Mouse (Mus musculus): Measurements from ENCODE around the gene Tm9sf2. TPM values are rescaled to one million over a fixed set of nuclear protein-coding genes. Genes with fewer than 3 reads are reported as not detected.

Gene Tm9sf2
- polyA plus RNA-seq, 1 experiment, result 64.1 TPM

- H3ac ChIP-seq (ENCODE audit: control insufficient read depth, insufficient read length), result peak overlapping the region; percentile 19
- H3K27me3 ChIP-seq (ENCODE audit: control insufficient read depth, insufficient read depth, insufficient read length), result no peaks in the 10 kb centered on the region
- H3K79me2 ChIP-seq (ENCODE audit: control insufficient read depth, insufficient read depth), result no peaks in the 10 kb centered on the region
- TF ChIP-seq SRF (IDR thresholded peaks at IDR 0.05; ENCODE audit: control insufficient read depth, insufficient read length, low read depth) (peak; percentile 3), REST (IDR thresholded peaks at IDR 0.05; ENCODE audit: insufficient read depth, insufficient read length) (no peak)
- H3K4me2 ChIP-seq (ENCODE audit: low read depth), result peak overlapping the region; percentile 84
- H3K36me3 ChIP-seq (ENCODE audit: control insufficient read depth, insufficient read depth), result no peaks in the 10 kb centered on the region
- peak overlapping the region; percentile 53 for H3K4me3 ChIP-seq
Observed at GRCm38 (mm10) chr14:122181815-122182157, 74.9 kb downstream of the Tm9sf2 start.

GRCm38 (mm10) chr14:122182220-122182619 is 75.4 kb downstream of the Tm9sf2 start:
- H3K27me3 ChIP-seq (ENCODE audit: control insufficient read depth, insufficient read depth, insufficient read length), result no peaks in the 10 kb centered on the region
- TF ChIP-seq TCF12 (IDR thresholded peaks at IDR 0.05; ENCODE audit: insufficient read depth, poor library complexity, severe bottlenecking), result no peak
- no peak for TF ChIP-seq CEBPB (IDR thresholded peaks at IDR 0.05; ENCODE audit: insufficient read depth, poor library complexity, severe bottlenecking)
- no peak for TF ChIP-seq REST (IDR thresholded peaks at IDR 0.05; ENCODE audit: insufficient read depth, insufficient read length)
- TF ChIP-seq MYOD1 (IDR thresholded peaks at IDR 0.05; ENCODE audit: control insufficient read depth in 1 of 3, insufficient read length in 2 of 3, low read depth in 2 of 3), result no peak
- TF ChIP-seq USF1 (IDR thresholded peaks at IDR 0.05; ENCODE audit: low read depth), result no peak
- no peak for TF ChIP-seq POLR2AphosphoS2 (IDR thresholded peaks at IDR 0.05; ENCODE audit: insufficient read length, low read depth)
- TF ChIP-seq MYOG (IDR thresholded peaks at IDR 0.05; ENCODE audit: control insufficient read depth in 1 of 3, insufficient read depth in 1 of 3, insufficient read length in 2 of 3, low read depth in 2 of 3), result no peak
- TF ChIP-seq E2F4 (IDR thresholded peaks at IDR 0.05; ENCODE audit: insufficient read depth), result no peak
- no peak for TF ChIP-seq SRF (IDR thresholded peaks at IDR 0.05; ENCODE audit: control insufficient read depth, insufficient read length, low read depth)
- TF ChIP-seq TCF3 (IDR thresholded peaks at IDR 0.05; ENCODE audit: insufficient read length, low read depth), result no peak
- no peak for TF ChIP-seq MAX (IDR thresholded peaks at IDR 0.05; ENCODE audit: low read depth)
- no peak for TF ChIP-seq POLR2A (IDR thresholded peaks at IDR 0.05; ENCODE audit: insufficient read length, low read depth)
- no peaks in the 10 kb centered on the region for H3K36me3 ChIP-seq (ENCODE audit: control insufficient read depth, insufficient read depth)
- H3K4me2 ChIP-seq (ENCODE audit: low read depth), result peak overlapping the region; percentile 84
- H3ac ChIP-seq (ENCODE audit: control insufficient read depth, insufficient read length), result peak overlapping the region; percentile 19
- H3K4me3 ChIP-seq, result peak overlapping the region; percentile 53
- H3K79me2 ChIP-seq (ENCODE audit: control insufficient read depth, insufficient read depth), result no peaks in the 10 kb centered on the region

GRCm38 (mm10) chr14:122183974-122184373 is 77.1 kb downstream of the Tm9sf2 start:
- H3K4me2 ChIP-seq (ENCODE audit: low read depth), result peak overlapping the region; percentile 5
- TF ChIP-seq TCF12 (IDR thresholded peaks at IDR 0.05; ENCODE audit: insufficient read depth, poor library complexity, severe bottlenecking), result no peak
- H3K79me2 ChIP-seq (ENCODE audit: control insufficient read depth, insufficient read depth), result no peaks in the 10 kb centered on the region
- H3K4me3 ChIP-seq, result no peak overlapping the region
- no peaks in the 10 kb centered on the region for H3K36me3 ChIP-seq (ENCODE audit: control insufficient read depth, insufficient read depth)
- no peaks in the 10 kb centered on the region for H3K27me3 ChIP-seq (ENCODE audit: control insufficient read depth, insufficient read depth, insufficient read length)
- H3ac ChIP-seq (ENCODE audit: control insufficient read depth, insufficient read length), result no peak overlapping the region

- Histone ChIP-seq H3K79me2 (ENCODE audit: control insufficient read depth, insufficient read depth) (no peaks in the 10 kb centered on the region), H3K36me3 (ENCODE audit: control insufficient read depth, insufficient read depth) (no peaks in the 10 kb centered on the region), H3K4me3 (no peak overlapping the region), H3K4me2 (ENCODE audit: low read depth) (no peak overlapping the region), H3K27me3 (ENCODE audit: control insufficient read depth, insufficient read depth, insufficient read length) (no peaks in the 10 kb centered on the region), H3ac (ENCODE audit: control insufficient read depth, insufficient read length) (no peak overlapping the region)
- TF ChIP-seq POLR2A (IDR thresholded peaks at IDR 0.05; ENCODE audit: insufficient read length, low read depth) (no peak), MAX (IDR thresholded peaks at IDR 0.05; ENCODE audit: low read depth) (no peak), E2F4 (IDR thresholded peaks at IDR 0.05; ENCODE audit: insufficient read depth) (no peak), MYOD1 (IDR thresholded peaks at IDR 0.05; ENCODE audit: control insufficient read depth in 1 of 3, insufficient read length in 2 of 3, low read depth in 2 of 3) (no peak), TCF12 (IDR thresholded peaks at IDR 0.05; ENCODE audit: insufficient read depth, poor library complexity, severe bottlenecking) (no peak), CEBPB (IDR thresholded peaks at IDR 0.05; ENCODE audit: insufficient read depth, poor library complexity, severe bottlenecking) (no peak), SRF (IDR thresholded peaks at IDR 0.05; ENCODE audit: control insufficient read depth, insufficient read length, low read depth) (no peak), POLR2AphosphoS2 (IDR thresholded peaks at IDR 0.05; ENCODE audit: insufficient read length, low read depth) (no peak), TCF3 (IDR thresholded peaks at IDR 0.05; ENCODE audit: insufficient read length, low read depth) (no peak), MYOG (IDR thresholded peaks at IDR 0.05; ENCODE audit: control insufficient read depth in 1 of 3, insufficient read depth in 1 of 3, insufficient read length in 2 of 3, low read depth in 2 of 3) (no peak), REST (IDR thresholded peaks at IDR 0.05; ENCODE audit: insufficient read depth, insufficient read length) (no peak), USF1 (IDR thresholded peaks at IDR 0.05; ENCODE audit: low read depth) (no peak)
Observed at GRCm38 (mm10) chr14:122188250-122188649, 81.4 kb downstream of the Tm9sf2 start.

GRCm38 (mm10) chr14:122189901-122190300 is 83.1 kb downstream of the Tm9sf2 start:
- Histone ChIP-seq H3K4me3 (no peak overlapping the region), H3K36me3 (ENCODE audit: control insufficient read depth, insufficient read depth) (no peaks in the 10 kb centered on the region), H3K27me3 (ENCODE audit: control insufficient read depth, insufficient read depth, insufficient read length) (no peaks in the 10 kb centered on the region), H3K79me2 (ENCODE audit: control insufficient read depth, insufficient read depth) (no peaks in the 10 kb centered on the region), H3ac (ENCODE audit: control insufficient read depth, insufficient read length) (no peak overlapping the region), H3K4me2 (ENCODE audit: low read depth) (no peak overlapping the region)
- no peak for TF ChIP-seq CEBPB (IDR thresholded peaks at IDR 0.05; ENCODE audit: insufficient read depth, poor library complexity, severe bottlenecking)
- TF ChIP-seq MYOD1 (IDR thresholded peaks at IDR 0.05; ENCODE audit: control insufficient read depth in 1 of 3, insufficient read length in 2 of 3, low read depth in 2 of 3), result no peak
- no peak for TF ChIP-seq TCF12 (IDR thresholded peaks at IDR 0.05; ENCODE audit: insufficient read depth, poor library complexity, severe bottlenecking)
- TF ChIP-seq USF1 (IDR thresholded peaks at IDR 0.05; ENCODE audit: low read depth), result no peak
- no peak for TF ChIP-seq POLR2AphosphoS2 (IDR thresholded peaks at IDR 0.05; ENCODE audit: insufficient read length, low read depth)
- TF ChIP-seq MYOG (IDR thresholded peaks at IDR 0.05; ENCODE audit: control insufficient read depth in 1 of 3, insufficient read depth in 1 of 3, insufficient read length in 2 of 3, low read depth in 2 of 3), result no peak
- no peak for TF ChIP-seq TCF3 (IDR thresholded peaks at IDR 0.05; ENCODE audit: insufficient read length, low read depth)
- no peak for TF ChIP-seq SRF (IDR thresholded peaks at IDR 0.05; ENCODE audit: control insufficient read depth, insufficient read length, low read depth)
- TF ChIP-seq E2F4 (IDR thresholded peaks at IDR 0.05; ENCODE audit: insufficient read depth), result no peak
- TF ChIP-seq POLR2A (IDR thresholded peaks at IDR 0.05; ENCODE audit: insufficient read length, low read depth), result no peak
- TF ChIP-seq MAX (IDR thresholded peaks at IDR 0.05; ENCODE audit: low read depth), result no peak
- no peak for TF ChIP-seq REST (IDR thresholded peaks at IDR 0.05; ENCODE audit: insufficient read depth, insufficient read length)

All from myocyte (in vitro differentiated cells).